Mouse (Mus musculus): Measurements from ENCODE around the gene Tnfrsf1b. TPM values are rescaled to one million over a fixed set of nuclear protein-coding genes. Genes with fewer than 3 reads are reported as not detected.

Gene Tnfrsf1b
- polyA plus RNA-seq, 1 experiment from 2014 or later, result 1.1 TPM

DNA sequence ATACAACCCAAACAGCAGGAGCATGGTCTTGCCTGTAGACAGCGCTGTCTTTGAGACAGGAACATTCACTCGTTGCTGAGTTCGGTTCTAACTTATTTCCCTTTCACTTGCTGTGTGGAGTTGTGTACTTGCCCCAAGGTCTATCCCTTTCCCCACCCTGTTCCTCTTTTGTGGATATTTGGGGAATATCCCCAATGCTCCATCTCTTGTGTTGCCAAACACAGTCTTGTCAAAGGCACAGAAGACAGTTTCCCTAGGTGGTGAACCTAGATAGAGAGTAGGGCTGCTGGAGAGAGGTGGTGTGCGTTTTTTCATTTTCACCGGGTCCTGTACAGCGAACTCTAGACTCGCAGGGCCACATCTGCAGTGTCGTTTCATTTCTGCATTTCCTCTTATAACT is 5.9 kb upstream of the Tnfrsf1b start:
- DNase-seq (ENCODE audit: low spot score), result no peak
- Histone ChIP-seq H3K27me3 (ENCODE audit: control insufficient read depth, insufficient read depth, low read length) (no peaks in the 10 kb centered on the region), H3K4me1 (ENCODE audit: control insufficient read depth, insufficient read depth, low read length) (no peaks in the 10 kb centered on the region), H3K9me3 (replicated peaks; ENCODE audit: control insufficient read depth, low read length) (no peaks in the 10 kb centered on the region), H3K4me3 (ENCODE audit: low read depth, low read length) (no peak overlapping the region), H3K4me2 (ENCODE audit: low read depth, low read length) (no peak overlapping the region), H3K9ac (replicated peaks; ENCODE audit: low read length) (no peak overlapping the region), H3K36me3 (replicated peaks; ENCODE audit: control insufficient read depth, insufficient read depth, low read depth, low read length) (no peaks in the 10 kb centered on the region), H3K27ac (replicated peaks; ENCODE audit: low read depth, low read length) (no peak overlapping the region)
- no peak for ATAC-seq (replicated peaks; ENCODE audit: insufficient number of reproducible peaks, low FRiP score, low TSS enrichment, low read depth)
- WGBS, result 92% methylated on average over 8 of the region's 8 CpGs

DNA sequence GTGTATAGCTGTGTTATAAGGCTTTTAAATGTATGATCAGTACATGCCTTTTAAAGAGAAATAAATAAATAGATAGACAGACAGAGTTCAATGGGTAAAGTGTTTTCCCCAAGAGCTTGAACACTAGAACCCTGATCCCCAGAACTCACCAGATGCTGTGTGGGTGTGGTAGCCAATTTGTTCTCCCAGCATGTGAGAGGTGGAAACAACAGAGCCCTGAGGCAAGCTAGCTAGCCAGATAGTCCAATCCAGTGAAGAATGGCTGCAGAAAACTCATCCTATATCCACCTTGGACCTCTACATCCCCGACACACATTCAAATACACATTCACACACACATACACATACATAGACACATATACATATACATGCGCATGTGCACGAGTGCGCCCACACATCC is 4.9 kb upstream of the Tnfrsf1b start:
- peaks cover 6% of the 10 kb centered on the region for H3K27me3 ChIP-seq (ENCODE audit: control insufficient read depth, insufficient read depth, low read length)
- H3K27ac ChIP-seq (replicated peaks; ENCODE audit: low read depth, low read length), result no peak overlapping the region
- no peaks in the 10 kb centered on the region for H3K36me3 ChIP-seq (replicated peaks; ENCODE audit: control insufficient read depth, insufficient read depth, low read depth, low read length)
- H3K4me3 ChIP-seq (ENCODE audit: low read depth, low read length), result no peak overlapping the region
- no peak overlapping the region for H3K9ac ChIP-seq (replicated peaks; ENCODE audit: low read length)
- H3K4me2 ChIP-seq (ENCODE audit: low read depth, low read length), result no peak overlapping the region
- ATAC-seq (replicated peaks; ENCODE audit: insufficient number of reproducible peaks, low FRiP score, low TSS enrichment, low read depth) (no peak), DNase-seq (ENCODE audit: low spot score) (no peak)
- WGBS, result 90% methylated on average over 4 of the region's 4 CpGs
- H3K9me3 ChIP-seq (replicated peaks; ENCODE audit: control insufficient read depth, low read length), result no peaks in the 10 kb centered on the region
- H3K4me1 ChIP-seq (ENCODE audit: control insufficient read depth, insufficient read depth, low read length), result no peaks in the 10 kb centered on the region

DNA sequence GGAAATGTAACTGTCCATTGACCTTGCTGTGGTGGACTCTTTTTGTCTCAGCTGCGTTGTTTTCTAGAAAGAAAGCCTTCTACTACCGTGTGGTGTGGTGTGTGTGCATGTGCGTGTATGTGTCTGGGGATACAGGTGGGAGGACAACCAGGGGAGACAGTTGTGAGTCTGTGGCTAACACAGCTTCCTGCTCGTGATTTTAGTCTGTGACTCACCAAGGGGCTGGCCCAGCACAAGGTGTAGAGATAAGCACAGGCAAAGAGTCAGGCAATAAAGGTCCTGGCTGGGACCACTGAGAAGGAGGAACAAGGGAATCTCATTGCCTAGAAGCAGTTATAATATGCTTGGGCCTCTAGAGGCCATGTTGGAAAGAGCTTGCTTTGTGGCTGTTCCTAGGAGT is 3.3 kb upstream of the Tnfrsf1b start:
- H3K9ac ChIP-seq (replicated peaks; ENCODE audit: low read length), result no peak overlapping the region
- no peak for DNase-seq (ENCODE audit: low spot score)
- H3K9me3 ChIP-seq (replicated peaks; ENCODE audit: control insufficient read depth, low read length), result no peaks in the 10 kb centered on the region
- H3K27ac ChIP-seq (replicated peaks; ENCODE audit: low read depth, low read length), result no peak overlapping the region
- WGBS, result 86% methylated on average over 4 of the region's 4 CpGs
- H3K27me3 ChIP-seq (ENCODE audit: control insufficient read depth, insufficient read depth, low read length), result peaks cover 12% of the 10 kb centered on the region
- no peaks in the 10 kb centered on the region for H3K36me3 ChIP-seq (replicated peaks; ENCODE audit: control insufficient read depth, insufficient read depth, low read depth, low read length)
- H3K4me1 ChIP-seq (ENCODE audit: control insufficient read depth, insufficient read depth, low read length), result no peaks in the 10 kb centered on the region
- no peak overlapping the region for H3K4me3 ChIP-seq (ENCODE audit: low read depth, low read length)
- no peak overlapping the region for H3K4me2 ChIP-seq (ENCODE audit: low read depth, low read length)
- no peak for ATAC-seq (replicated peaks; ENCODE audit: insufficient number of reproducible peaks, low FRiP score, low TSS enrichment, low read depth)

DNA sequence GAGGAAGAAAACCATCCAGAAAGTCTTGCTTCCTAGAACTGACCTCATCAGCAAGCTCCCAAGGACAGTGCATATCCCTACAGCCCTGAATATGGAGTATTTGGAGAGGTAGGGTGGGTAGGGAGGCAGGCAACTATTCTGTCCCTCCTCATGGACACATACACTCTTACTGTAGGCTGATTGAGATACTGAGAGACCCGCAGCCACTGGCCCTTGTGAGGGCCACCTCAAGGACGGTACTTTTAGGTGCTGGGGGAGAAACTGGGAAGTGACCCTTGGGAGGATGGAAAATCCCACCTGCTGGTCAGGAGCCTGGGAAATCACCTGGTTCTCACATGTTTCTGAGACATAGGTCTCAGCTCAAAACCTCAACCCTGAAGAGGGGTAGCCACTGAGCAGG is 886 bp upstream of the Tnfrsf1b start:
- no peak for ATAC-seq (replicated peaks; ENCODE audit: insufficient number of reproducible peaks, low FRiP score, low TSS enrichment, low read depth)
- Histone ChIP-seq H3K4me2 (ENCODE audit: low read depth, low read length) (no peak overlapping the region), H3K9ac (replicated peaks; ENCODE audit: low read length) (no peak overlapping the region), H3K9me3 (replicated peaks; ENCODE audit: control insufficient read depth, low read length) (no peaks in the 10 kb centered on the region), H3K4me1 (ENCODE audit: control insufficient read depth, insufficient read depth, low read length) (no peaks in the 10 kb centered on the region), H3K27me3 (ENCODE audit: control insufficient read depth, insufficient read depth, low read length) (peaks cover 12% of the 10 kb centered on the region), H3K4me3 (ENCODE audit: low read depth, low read length) (no peak overlapping the region), H3K27ac (replicated peaks; ENCODE audit: low read depth, low read length) (no peak overlapping the region), H3K36me3 (replicated peaks; ENCODE audit: control insufficient read depth, insufficient read depth, low read depth, low read length) (no peaks in the 10 kb centered on the region)
- 74% methylated on average over 2 of the region's 2 CpGs for WGBS
- DNase-seq (ENCODE audit: low spot score), result no peak

DNA sequence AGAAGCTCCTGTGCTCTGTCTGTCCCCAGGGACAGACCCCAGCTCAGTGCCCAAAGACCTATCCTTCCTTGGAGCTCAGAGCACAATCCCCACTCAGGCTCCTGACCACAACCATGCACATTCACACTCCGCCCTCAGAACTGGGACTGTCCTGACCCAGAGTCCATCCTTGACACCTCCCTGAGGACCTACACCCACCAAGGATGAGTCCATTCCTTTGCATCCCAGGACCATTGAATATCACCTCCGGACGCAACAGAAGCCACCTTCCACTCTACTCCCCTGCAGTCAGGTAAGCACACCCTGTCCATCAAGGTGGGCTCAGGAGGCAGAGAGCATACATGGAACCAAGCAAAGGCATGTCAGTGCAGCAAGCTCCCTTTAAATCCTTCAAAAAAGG is 1.1 kb downstream of the Tnfrsf1b start:
- H3K9me3 ChIP-seq (replicated peaks; ENCODE audit: control insufficient read depth, low read length), result no peaks in the 10 kb centered on the region
- DNase-seq (ENCODE audit: low spot score) (no peak), ATAC-seq (replicated peaks; ENCODE audit: insufficient number of reproducible peaks, low FRiP score, low TSS enrichment, low read depth) (no peak)
- no peak overlapping the region for H3K9ac ChIP-seq (replicated peaks; ENCODE audit: low read length)
- H3K27ac ChIP-seq (replicated peaks; ENCODE audit: low read depth, low read length), result no peak overlapping the region
- WGBS, result 87% methylated on average over 3 of the region's 3 CpGs
- peaks cover 12% of the 10 kb centered on the region for H3K27me3 ChIP-seq (ENCODE audit: control insufficient read depth, insufficient read depth, low read length)
- H3K4me3 ChIP-seq (ENCODE audit: low read depth, low read length), result peak overlapping the region; percentile 33; the same call in 1 of the 2 replicates
- H3K36me3 ChIP-seq (replicated peaks; ENCODE audit: control insufficient read depth, insufficient read depth, low read depth, low read length), result no peaks in the 10 kb centered on the region
- no peaks in the 10 kb centered on the region for H3K4me1 ChIP-seq (ENCODE audit: control insufficient read depth, insufficient read depth, low read length)
- no peak overlapping the region for H3K4me2 ChIP-seq (ENCODE audit: low read depth, low read length)

DNA sequence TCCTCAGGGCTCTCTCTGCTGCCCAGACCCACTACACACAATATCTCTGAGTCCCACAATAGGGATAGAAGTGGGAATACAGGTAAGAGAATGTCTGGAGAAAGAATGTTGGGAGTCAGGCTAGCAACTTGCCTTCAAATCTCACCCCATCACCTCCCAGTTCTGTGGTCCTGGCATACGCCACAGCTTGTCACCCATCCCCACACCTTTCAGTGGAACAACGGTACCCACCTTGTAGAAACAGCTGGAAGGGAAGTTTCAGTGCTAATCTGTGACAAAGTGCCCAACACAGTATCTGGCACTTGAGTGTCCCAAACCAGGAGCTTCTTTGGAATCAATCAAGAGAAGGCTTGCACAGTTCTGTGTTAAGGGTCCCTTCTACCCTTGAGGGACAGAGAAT is 2.0 kb downstream of the Tnfrsf1b start:
- Histone ChIP-seq H3K9me3 (replicated peaks; ENCODE audit: control insufficient read depth, low read length) (no peaks in the 10 kb centered on the region), H3K27me3 (ENCODE audit: control insufficient read depth, insufficient read depth, low read length) (peaks cover 12% of the 10 kb centered on the region), H3K27ac (replicated peaks; ENCODE audit: low read depth, low read length) (no peak overlapping the region), H3K36me3 (replicated peaks; ENCODE audit: control insufficient read depth, insufficient read depth, low read depth, low read length) (no peaks in the 10 kb centered on the region), H3K4me2 (ENCODE audit: low read depth, low read length) (no peak overlapping the region), H3K4me3 (ENCODE audit: low read depth, low read length) (no peak overlapping the region), H3K9ac (replicated peaks; ENCODE audit: low read length) (no peak overlapping the region), H3K4me1 (ENCODE audit: control insufficient read depth, insufficient read depth, low read length) (no peaks in the 10 kb centered on the region)
- DNase-seq (ENCODE audit: low spot score), result no peak
- WGBS, result 83% methylated on average over 2 of the region's 2 CpGs
- no peak for ATAC-seq (replicated peaks; ENCODE audit: insufficient number of reproducible peaks, low FRiP score, low TSS enrichment, low read depth)

DNA sequence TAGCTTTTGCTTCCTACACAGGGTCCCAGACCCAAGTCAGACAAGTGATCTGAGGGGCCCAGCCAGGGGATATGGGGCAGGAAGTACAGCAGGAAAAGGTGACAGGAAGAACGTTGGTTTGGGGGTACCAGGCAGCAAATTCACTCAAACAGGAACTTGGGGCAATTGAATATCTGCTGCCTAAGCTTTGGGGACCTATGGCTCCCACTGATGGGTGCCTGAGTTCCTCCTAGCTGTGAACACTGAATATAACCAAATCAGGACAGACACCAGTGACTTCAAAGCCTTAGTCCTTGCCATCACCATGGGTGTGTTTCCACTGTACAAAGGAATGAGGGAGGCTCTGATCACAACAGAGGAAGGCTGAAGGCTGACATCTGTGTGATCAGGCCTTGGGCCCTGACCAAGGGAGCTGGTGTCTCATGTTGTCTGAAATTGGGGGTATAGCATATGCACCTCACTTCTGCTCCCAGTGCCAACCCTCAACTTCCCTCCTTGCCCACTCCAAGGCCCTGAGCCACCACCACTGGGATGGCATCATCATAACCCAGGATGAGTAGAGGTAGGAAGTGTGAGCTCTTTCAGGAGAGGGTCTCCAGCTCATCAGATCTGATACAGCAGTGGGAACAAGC is 3.8 kb downstream of the Tnfrsf1b start:
- Histone ChIP-seq H3K4me3 (ENCODE audit: low read depth, low read length) (no peak overlapping the region), H3K27ac (replicated peaks; ENCODE audit: low read depth, low read length) (no peak overlapping the region), H3K36me3 (replicated peaks; ENCODE audit: control insufficient read depth, insufficient read depth, low read depth, low read length) (no peaks in the 10 kb centered on the region), H3K4me1 (ENCODE audit: control insufficient read depth, insufficient read depth, low read length) (no peaks in the 10 kb centered on the region), H3K4me2 (ENCODE audit: low read depth, low read length) (no peak overlapping the region), H3K9me3 (replicated peaks; ENCODE audit: control insufficient read depth, low read length) (no peaks in the 10 kb centered on the region), H3K27me3 (ENCODE audit: control insufficient read depth, insufficient read depth, low read length) (peaks cover 12% of the 10 kb centered on the region), H3K9ac (replicated peaks; ENCODE audit: low read length) (no peak overlapping the region)
- no peak for DNase-seq (ENCODE audit: low spot score)
- WGBS, result 50% methylated on average over 1 of the region's 1 CpGs
- ATAC-seq (replicated peaks; ENCODE audit: insufficient number of reproducible peaks, low FRiP score, low TSS enrichment, low read depth), result no peak

DNA sequence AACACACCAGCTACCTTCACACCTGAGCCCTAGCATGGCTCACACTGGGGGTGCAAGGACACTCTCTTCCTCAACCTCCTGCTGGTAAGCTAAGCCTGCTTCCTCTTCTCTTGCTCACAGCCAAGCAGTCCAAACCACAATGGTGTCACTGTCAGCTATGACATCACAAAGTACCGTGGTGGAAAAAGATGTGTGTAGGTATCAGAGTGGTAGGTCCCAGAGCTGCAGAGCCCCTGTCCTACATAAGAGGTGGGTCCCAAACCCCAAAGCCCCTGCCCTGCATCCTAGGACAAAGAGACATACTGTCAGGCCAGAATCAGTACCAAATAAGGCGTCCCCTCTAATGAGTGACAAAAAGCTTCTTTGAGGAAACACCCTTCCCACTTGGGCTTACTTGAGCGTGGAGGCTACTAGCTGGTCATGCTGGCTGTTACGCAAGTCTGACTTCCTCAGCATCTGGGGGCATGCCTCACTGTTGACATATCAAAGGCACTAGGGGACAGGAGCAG is 5.9 kb downstream of the Tnfrsf1b start:
- Histone ChIP-seq H3K27me3 (ENCODE audit: control insufficient read depth, insufficient read depth, low read length) (no peaks in the 10 kb centered on the region; the same call in 1 of the 2 replicates), H3K4me3 (ENCODE audit: low read depth, low read length) (no peak overlapping the region), H3K9me3 (replicated peaks; ENCODE audit: control insufficient read depth, low read length) (no peaks in the 10 kb centered on the region), H3K4me2 (ENCODE audit: low read depth, low read length) (no peak overlapping the region), H3K27ac (replicated peaks; ENCODE audit: low read depth, low read length) (no peak overlapping the region), H3K36me3 (replicated peaks; ENCODE audit: control insufficient read depth, insufficient read depth, low read depth, low read length) (no peaks in the 10 kb centered on the region), H3K4me1 (ENCODE audit: control insufficient read depth, insufficient read depth, low read length) (no peaks in the 10 kb centered on the region), H3K9ac (replicated peaks; ENCODE audit: low read length) (no peak overlapping the region)
- WGBS, result 65% methylated on average over 4 of the region's 4 CpGs
- ATAC-seq (replicated peaks; ENCODE audit: insufficient number of reproducible peaks, low FRiP score, low TSS enrichment, low read depth) (no peak), DNase-seq (ENCODE audit: low spot score) (no peak)
